Mouse (Mus musculus): ENCODE measurements around the gene Dlgap4. TPM values are rescaled to one million over a fixed set of nuclear protein-coding genes. Genes with fewer than 3 reads are reported as not detected.
A peak's percentile ranks its signal among the peaks of the same experiment; 100 is the strongest.

Dlgap4 gene
- polyA plus RNA-seq, 2 experiments: 94.1 to 100 TPM

DNA sequence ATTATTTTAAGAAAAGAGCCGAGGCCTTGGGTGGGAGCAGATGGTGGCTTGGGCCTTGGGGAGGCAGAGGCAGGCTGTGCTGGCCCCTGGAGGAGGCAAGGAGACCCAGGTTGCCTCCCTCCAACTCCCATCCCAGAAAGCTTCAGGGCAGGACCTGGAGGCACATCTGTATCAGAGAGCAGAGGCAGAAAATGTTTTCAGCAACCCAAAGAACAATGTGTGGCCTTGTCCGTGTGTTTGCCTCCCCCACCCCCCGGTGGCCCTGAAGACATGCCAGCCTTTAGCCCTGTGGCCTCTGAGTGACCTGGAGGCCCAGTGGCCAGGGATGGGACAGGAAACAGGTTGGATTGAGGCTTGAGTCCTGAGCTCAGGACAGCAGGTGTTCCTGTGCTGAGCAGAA is 8.4 kb upstream of the Dlgap4 start:
- Histone ChIP-seq H3K9ac (ENCODE audit: low read depth, low read length, severe bottlenecking) (no peak overlapping the region), H3K27me3 (ENCODE audit: control insufficient read depth, insufficient read depth, low read length) (no peaks in the 10 kb centered on the region), H3K27ac (replicated peaks; ENCODE audit: low read depth, low read length) (no peak overlapping the region), H3K36me3 (ENCODE audit: control insufficient read depth, insufficient read depth, low read length) (no peaks in the 10 kb centered on the region), H3K9me3 (ENCODE audit: control insufficient read depth, low read length) (no peaks in the 10 kb centered on the region), H3K4me2 (replicated peaks; ENCODE audit: low read depth, low read length, severe bottlenecking) (no peak overlapping the region), H3K4me3 (replicated peaks; ENCODE audit: low read length) (no peak overlapping the region), H3K4me1 (ENCODE audit: control insufficient read depth, insufficient read depth, low read length) (no peaks in the 10 kb centered on the region)
- DNase-seq (ENCODE audit: low spot score) (no peak), ATAC-seq (ENCODE audit: low FRiP score, low read depth) (no peak)
- WGBS: 75% methylated on average over 3 of the region's 3 CpGs
- no peak for TF ChIP-seq POLR2A (IDR thresholded peaks at IDR 0.05; ENCODE audit: borderline replicate concordance, extremely low read depth, insufficient read depth, insufficient read length)

GRCm38 (mm10) chr2:156605971-156606370 is 7.5 kb upstream of the Dlgap4 start:
- ATAC-seq (ENCODE audit: low FRiP score, low read depth) (no peak), DNase-seq (ENCODE audit: low spot score) (no peak)

DNA sequence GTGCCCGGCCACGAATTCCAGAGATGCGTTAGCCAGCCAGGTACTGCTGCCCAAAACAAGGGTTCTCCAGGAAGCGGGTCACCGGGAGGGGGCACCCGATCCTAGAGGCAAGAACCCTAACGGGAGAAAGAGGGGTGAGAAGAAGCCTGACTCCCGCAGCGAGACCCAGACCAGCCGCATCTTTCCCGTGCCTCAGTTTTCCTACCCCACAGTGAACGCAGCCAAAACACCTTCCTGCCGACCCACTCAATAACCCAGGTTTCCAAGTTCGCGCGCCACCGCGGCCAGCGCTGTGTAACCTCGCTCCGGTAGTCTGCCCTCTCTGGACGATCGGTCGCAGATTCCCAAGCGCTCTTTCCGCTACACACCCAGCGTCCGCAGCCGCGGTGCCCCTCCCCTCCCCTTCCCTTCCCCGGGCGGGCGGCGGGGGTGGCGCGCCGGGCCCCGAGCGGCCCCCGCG is 394 bp upstream of the Dlgap4 start:
- TF ChIP-seq POLR2A (IDR thresholded peaks at IDR 0.05; ENCODE audit: borderline replicate concordance, extremely low read depth, insufficient read depth, insufficient read length): no peak
- peaks cover 54% of the 10 kb centered on the region for H3K27me3 ChIP-seq (ENCODE audit: control insufficient read depth, insufficient read depth, low read length)
- H3K36me3 ChIP-seq (ENCODE audit: control insufficient read depth, insufficient read depth, low read length): no peaks in the 10 kb centered on the region
- peak overlapping the region; percentile 71 for H3K4me3 ChIP-seq (replicated peaks; ENCODE audit: low read length)
- no peak for DNase-seq (ENCODE audit: low spot score)
- H3K9ac ChIP-seq (ENCODE audit: low read depth, low read length, severe bottlenecking): peak overlapping the region; percentile 58
- ATAC-seq (ENCODE audit: low FRiP score, low read depth): peak; percentile 32
- peak overlapping the region; percentile 97 for H3K4me2 ChIP-seq (replicated peaks; ENCODE audit: low read depth, low read length, severe bottlenecking)
- peaks cover 9% of the 10 kb centered on the region; the same call in 1 of the 2 replicates for H3K4me1 ChIP-seq (ENCODE audit: control insufficient read depth, insufficient read depth, low read length)
- no peaks in the 10 kb centered on the region for H3K9me3 ChIP-seq (ENCODE audit: control insufficient read depth, low read length)
- H3K27ac ChIP-seq (replicated peaks; ENCODE audit: low read depth, low read length): no peak overlapping the region
- 1% methylated on average over 39 of the region's 41 CpGs for WGBS

More at GRCm38 (mm10) chr2:156605971-156606370, 7.5 kb upstream of the Dlgap4 start:
- no peak for TF ChIP-seq POLR2A (IDR thresholded peaks at IDR 0.05; ENCODE audit: borderline replicate concordance, extremely low read depth, insufficient read depth, insufficient read length)
- Histone ChIP-seq H3K36me3 (ENCODE audit: control insufficient read depth, insufficient read depth, low read length) (no peaks in the 10 kb centered on the region), H3K4me3 (replicated peaks; ENCODE audit: low read length) (no peak overlapping the region), H3K4me2 (replicated peaks; ENCODE audit: low read depth, low read length, severe bottlenecking) (no peak overlapping the region), H3K9ac (ENCODE audit: low read depth, low read length, severe bottlenecking) (no peak overlapping the region), H3K4me1 (ENCODE audit: control insufficient read depth, insufficient read depth, low read length) (no peaks in the 10 kb centered on the region), H3K27ac (replicated peaks; ENCODE audit: low read depth, low read length) (no peak overlapping the region), H3K27me3 (ENCODE audit: control insufficient read depth, insufficient read depth, low read length) (no peaks in the 10 kb centered on the region), H3K9me3 (ENCODE audit: control insufficient read depth, low read length) (no peaks in the 10 kb centered on the region)
- 82% methylated on average over 5 of the region's 5 CpGs for WGBS

DNA sequence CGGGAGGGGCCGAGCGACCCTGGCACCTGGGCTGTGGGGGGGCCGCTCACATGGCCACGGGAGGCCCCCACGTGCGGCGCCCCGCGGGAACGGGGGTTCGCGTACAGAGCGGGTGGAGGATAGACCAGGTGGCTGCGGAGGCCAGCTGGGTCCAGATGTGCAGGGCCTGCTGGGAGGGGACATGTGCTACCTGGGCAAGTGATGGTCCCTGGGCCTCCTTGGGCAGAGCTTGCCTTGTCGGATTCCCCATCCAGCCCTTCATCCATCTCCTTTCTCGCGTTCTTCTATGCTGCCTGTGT is 702 bp downstream of the Dlgap4 start:
- Histone ChIP-seq H3K4me3 (replicated peaks; ENCODE audit: low read length) (peak overlapping the region; percentile 71), H3K4me1 (ENCODE audit: control insufficient read depth, insufficient read depth, low read length) (peaks cover 9% of the 10 kb centered on the region; the same call in 1 of the 2 replicates), H3K4me2 (replicated peaks; ENCODE audit: low read depth, low read length, severe bottlenecking) (peak overlapping the region; percentile 97), H3K27me3 (ENCODE audit: control insufficient read depth, insufficient read depth, low read length) (peaks cover 59% of the 10 kb centered on the region), H3K9ac (ENCODE audit: low read depth, low read length, severe bottlenecking) (peak overlapping the region; percentile 58), H3K9me3 (ENCODE audit: control insufficient read depth, low read length) (no peaks in the 10 kb centered on the region), H3K36me3 (ENCODE audit: control insufficient read depth, insufficient read depth, low read length) (no peaks in the 10 kb centered on the region), H3K27ac (replicated peaks; ENCODE audit: low read depth, low read length) (no peak overlapping the region)
- ATAC-seq (ENCODE audit: low FRiP score, low read depth) (no peak), DNase-seq (ENCODE audit: low spot score) (no peak)
- 0% methylated on average over 14 of the region's 18 CpGs for WGBS
- no peak for TF ChIP-seq POLR2A (IDR thresholded peaks at IDR 0.05; ENCODE audit: borderline replicate concordance, extremely low read depth, insufficient read depth, insufficient read length)

GRCm38 (mm10) chr2:156614661-156615654 is 1.5 kb downstream of the Dlgap4 start:
- WGBS: 10% methylated on average over 28 of the region's 31 CpGs

More at GRCm38 (mm10) chr2:156614661-156615654, 1.5 kb downstream of the Dlgap4 start:
- H3K4me2 ChIP-seq (replicated peaks; ENCODE audit: low read depth, low read length, severe bottlenecking): peak overlapping the region; percentile 97
- H3K27me3 ChIP-seq (ENCODE audit: control insufficient read depth, insufficient read depth, low read length): peaks cover 59% of the 10 kb centered on the region
- no peaks in the 10 kb centered on the region for H3K9me3 ChIP-seq (ENCODE audit: control insufficient read depth, low read length)
- no peaks in the 10 kb centered on the region for H3K36me3 ChIP-seq (ENCODE audit: control insufficient read depth, insufficient read depth, low read length)
- DNase-seq (ENCODE audit: low spot score) (no peak), ATAC-seq (ENCODE audit: low FRiP score, low read depth) (no peak)
- H3K4me1 ChIP-seq (ENCODE audit: control insufficient read depth, insufficient read depth, low read length): peaks cover 9% of the 10 kb centered on the region; the same call in 1 of the 2 replicates
- peak overlapping the region; percentile 58; the same call in 1 of the 2 replicates for H3K9ac ChIP-seq (ENCODE audit: low read depth, low read length, severe bottlenecking)
- H3K27ac ChIP-seq (replicated peaks; ENCODE audit: low read depth, low read length): no peak overlapping the region
- no peak for TF ChIP-seq POLR2A (IDR thresholded peaks at IDR 0.05; ENCODE audit: borderline replicate concordance, extremely low read depth, insufficient read depth, insufficient read length)
- H3K4me3 ChIP-seq (replicated peaks; ENCODE audit: low read length): peak overlapping the region; percentile 71

Data from limb, embryonic 14.5 days (tissue).